Mouse (Mus musculus) gastrocnemius, postnatal 10 days (tissue): ENCODE results near the gene Fam107b. TPM values are rescaled to one million over a fixed set of nuclear protein-coding genes. Genes with fewer than 3 reads are reported as not detected.

Experiments used
- DNase-seq: peaks from one replicate; pipeline ENCODE4 v3.0.0; 2021; ENCODE audit warnings: mixed read lengths
- long read RNA-seq, 2 experiments: library from polyadenylated mRNA; stranded (forward); transcript quantifications; one replicate each; pipeline ENCODE4 v2.0.0; 2021
- total RNA-seq, 2 experiments: library from RNA; stranded (reverse); gene quantifications; 2 replicates each; pipeline ENCODE4 v1.2.3; 2021

Gene Fam107b
- total RNA-seq: 10 to 100 TPM; 12.7 to 14.0 TPM
- long read RNA-seq, experiment 1, transcript Fam107b-201 (4 exons, 3,156 nt): major isoform, 9 of 9 reads
- long read RNA-seq, experiment 1, partial matches to known transcripts: 0 of 9 reads
- long read RNA-seq, experiment 1, other reads (novel, unspliced or antisense): 0 of 9 reads
- long read RNA-seq, experiment 2, partial matches to known transcripts: 1 of 6 reads
- long read RNA-seq, experiment 2, other reads (novel, unspliced or antisense): 3 of 6 reads

DNA sequence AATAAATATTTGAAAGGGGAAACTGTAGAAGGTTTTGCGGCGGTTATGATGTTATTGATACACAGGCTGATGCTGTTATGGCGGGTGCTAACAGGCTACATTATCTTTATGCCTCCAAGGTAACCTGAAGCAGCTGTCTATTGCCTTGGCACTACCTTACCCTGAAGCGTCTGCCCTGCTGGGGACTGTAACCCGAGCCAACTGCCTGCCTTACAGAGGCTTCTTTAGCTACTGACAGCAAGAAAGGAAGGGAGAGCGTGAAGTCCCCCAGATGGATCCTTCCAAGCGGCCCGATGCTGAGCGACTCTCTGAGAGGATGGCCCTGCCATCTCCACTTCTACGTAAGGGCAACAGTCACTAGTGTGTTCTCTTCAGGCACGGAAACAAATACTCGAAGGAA is at the start of gene Fam107b:
Gene Fam107b, plus strand, starts transcription at position 303 of the 400 bp plus-strand sequence.
- DNase-seq: no peak

DNA sequence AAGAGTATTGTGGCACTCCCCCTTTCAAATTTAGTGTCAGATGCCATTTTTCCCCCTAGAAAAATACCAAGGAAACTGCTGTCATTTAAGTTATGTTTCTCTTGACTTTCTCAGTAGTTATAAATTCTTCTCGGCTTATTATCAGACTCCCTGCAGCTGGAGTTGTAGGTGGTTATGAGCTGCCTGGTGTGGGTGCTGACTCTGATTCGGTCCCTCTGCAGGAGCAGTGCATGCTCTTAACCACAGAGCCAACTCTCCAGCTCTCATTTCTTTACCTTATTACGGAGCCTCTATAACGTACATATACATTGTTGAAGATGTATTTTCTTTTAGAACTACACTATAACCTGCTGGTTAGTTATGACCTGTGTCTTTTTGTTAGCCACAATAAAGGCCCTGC is 47.7 kb upstream of the Fam107b start:
- no peak for DNase-seq

DNA sequence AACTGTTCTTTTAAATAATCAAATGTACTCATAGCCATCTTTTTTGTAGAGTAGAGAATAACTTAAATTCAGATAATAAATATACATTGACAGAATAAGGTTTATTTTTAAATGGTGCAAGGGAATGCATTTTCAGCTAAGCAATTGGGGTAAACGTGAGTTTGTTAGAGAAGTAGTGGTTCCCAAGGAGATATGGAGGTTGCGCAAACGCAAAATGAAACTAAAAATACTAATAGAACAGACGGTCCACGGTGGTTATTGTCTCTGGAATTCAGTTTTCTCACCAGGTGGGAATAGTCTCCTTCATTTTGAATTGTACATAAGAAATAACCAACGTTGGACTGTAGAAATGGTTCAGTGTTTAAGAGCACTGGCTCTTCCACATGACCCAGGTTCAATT is 44.0 kb upstream of the Fam107b start:
- no peak for DNase-seq

DNA sequence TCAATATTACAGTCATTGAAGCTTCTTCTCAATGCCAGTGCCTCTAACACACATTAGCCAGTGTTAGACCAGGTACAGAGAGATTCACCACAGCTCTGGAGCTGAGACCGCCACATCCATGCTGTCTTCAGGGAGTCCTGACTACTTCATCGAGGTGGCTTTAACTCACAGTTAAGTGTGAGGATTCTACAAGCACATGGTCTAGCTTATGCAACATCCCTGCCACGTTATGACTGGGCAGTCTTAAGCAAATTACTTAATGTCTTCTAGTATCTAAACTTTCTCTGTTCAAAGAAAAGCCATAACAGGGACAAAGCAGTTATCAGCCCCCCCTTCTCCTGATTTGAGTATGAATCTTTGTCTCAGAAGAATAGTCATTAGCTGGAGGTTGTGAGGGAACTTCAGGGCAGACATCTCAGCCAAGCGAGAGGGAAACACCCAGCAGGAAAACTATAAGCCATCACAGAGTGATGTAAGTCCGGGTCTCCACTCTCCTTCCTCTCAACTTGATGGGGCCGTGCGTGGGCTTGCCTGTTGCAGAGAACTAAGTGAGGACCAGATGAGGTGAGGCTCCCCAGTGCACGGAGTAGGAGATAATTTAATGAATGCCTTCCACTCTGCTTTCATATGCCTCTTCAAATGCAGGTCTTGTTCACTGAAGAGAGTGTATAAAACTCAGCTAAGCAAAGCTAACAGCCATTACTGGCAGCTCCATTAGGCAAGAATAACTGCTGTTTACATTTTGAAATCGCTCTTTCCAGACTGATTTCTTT is 28.8 kb upstream of the Fam107b start:
- no peak for DNase-seq

DNA sequence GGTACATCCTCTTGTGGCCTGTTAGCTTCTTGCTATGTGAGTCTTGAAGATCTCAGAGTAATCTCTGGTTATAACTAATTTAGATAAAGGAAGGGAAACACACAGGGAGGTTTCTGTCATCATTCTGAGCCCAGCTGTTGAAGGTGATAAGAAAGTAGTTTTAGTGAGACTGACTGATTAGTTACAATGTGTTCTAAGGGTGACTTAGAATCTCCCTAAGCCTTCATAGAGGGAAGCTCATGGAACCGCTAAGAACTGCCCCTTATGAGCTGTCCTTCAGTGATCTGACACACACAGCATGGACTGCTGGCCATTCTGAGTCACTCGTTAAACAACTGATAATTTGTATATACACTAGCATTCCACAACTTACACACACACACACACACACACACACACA is 24.2 kb upstream of the Fam107b start:
- no peak for DNase-seq

DNA sequence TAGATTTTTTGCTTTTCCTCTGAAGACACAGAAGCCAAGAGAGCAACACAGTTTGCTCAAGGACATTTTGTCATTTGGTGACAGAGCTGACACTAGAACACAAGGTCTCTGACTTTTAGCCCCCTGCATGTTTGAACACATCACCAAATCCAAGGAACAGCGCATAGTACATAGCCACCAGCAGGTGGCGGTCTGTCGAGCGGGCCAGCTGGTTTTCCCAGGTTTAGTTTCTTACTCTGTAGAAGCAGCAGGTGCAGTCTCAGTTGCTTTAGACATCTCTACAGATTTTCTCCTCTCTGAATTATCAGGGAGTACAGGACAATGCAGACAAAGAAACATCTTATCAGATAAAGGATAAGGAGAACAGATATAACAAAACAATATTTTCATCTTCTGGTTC is 23.7 kb upstream of the Fam107b start:
- peak; percentile 43 for DNase-seq

DNA sequence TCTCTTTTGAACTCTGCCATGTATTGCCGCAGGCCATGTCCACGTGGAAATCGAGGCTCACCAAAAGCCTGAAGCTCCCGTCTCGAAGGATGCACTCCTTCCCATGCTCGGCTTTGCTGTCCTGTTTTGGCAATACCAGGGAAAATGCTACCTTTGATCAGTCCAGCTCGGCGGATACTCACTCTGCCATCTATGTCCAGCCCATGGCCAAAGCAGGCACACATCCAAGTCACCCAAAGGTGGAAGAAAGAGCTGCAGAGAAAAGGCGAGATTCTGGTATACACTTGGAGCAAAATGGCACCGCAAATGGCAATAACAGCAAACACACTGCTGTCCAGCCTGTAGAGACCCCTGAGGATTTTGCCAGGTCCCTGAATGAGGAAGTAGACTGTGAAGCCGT is 318 bp downstream of the Fam107b start:
- DNase-seq: no peak

DNA sequence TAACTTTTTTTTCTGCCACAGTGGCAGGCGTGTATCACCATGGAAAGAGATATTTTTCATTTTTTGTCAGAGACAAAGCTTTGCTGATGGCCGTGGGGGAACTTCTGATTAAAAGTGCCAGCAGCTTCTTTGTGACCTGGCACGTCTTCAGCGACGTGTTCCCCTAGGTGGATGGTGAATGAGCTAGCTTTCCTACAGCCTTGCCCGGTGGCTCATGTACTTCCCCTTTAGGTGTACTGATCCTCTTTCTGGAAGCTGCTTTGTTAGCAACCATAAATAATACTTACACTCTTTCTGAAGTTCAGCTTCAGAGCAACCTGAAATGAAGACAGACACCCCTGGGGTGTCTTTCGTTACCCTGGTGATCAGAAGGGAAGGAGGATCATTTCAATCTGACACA is 3.6 kb downstream of the Fam107b start:
- no peak for DNase-seq

DNA sequence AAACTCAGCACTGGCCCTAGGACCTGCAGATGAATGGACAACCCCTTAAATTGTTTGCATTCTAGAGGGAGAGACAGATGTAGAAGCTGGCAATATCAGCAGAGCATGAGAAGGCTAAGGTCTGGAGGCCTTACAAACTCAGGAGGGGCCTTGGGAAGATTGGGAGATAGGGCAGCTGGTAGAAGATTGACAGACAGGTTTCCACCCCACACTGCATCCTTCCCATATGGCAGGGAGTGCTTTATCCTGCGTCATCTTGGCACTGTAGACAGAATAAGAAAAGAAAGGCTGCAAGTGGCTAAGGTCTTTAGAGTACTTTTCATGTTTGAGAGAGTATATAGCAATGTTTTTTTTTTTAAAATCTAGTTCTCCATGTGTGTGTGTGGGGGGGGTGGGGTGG is 4.9 kb downstream of the Fam107b start:
- DNase-seq: no peak

DNA sequence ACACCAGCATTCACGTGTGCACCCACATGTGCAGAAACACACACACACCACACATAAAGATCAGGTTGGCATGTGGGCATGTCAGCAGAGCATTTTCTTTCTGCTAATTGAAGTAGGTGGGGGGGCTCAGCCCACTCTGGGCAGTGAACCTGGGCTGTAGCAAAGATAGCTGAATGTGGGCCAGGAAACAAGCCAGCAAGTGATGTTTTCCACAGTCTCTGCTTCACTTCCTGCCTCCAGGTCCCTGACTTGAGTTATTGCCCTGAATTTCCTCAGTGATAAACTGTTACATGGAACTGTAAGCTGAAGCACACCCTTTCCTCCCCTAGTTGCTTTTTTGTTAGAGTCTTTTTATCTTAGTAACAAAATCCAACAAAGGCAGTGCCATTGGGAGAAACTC is 6.1 kb downstream of the Fam107b start:
- DNase-seq: no peak

DNA sequence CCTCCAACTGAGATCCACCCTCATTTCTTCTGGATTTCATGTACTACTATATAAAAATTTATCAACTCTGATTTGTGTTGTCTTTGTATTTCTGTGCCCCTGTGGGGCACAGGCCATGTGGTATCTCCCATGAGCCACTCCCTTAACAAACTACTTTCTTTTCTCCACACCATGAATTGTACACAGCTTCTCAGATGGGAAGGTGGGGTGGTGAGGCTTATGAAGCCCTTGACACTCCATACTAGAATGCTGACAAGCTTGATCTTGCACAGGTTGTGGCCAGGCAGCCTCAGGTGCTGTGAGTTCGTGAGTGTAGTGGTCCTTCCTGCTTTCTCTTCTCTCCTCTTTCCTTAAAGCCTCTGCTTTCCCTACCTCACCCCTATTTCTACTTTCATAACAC is 6.9 kb downstream of the Fam107b start:
- no peak for DNase-seq

DNA sequence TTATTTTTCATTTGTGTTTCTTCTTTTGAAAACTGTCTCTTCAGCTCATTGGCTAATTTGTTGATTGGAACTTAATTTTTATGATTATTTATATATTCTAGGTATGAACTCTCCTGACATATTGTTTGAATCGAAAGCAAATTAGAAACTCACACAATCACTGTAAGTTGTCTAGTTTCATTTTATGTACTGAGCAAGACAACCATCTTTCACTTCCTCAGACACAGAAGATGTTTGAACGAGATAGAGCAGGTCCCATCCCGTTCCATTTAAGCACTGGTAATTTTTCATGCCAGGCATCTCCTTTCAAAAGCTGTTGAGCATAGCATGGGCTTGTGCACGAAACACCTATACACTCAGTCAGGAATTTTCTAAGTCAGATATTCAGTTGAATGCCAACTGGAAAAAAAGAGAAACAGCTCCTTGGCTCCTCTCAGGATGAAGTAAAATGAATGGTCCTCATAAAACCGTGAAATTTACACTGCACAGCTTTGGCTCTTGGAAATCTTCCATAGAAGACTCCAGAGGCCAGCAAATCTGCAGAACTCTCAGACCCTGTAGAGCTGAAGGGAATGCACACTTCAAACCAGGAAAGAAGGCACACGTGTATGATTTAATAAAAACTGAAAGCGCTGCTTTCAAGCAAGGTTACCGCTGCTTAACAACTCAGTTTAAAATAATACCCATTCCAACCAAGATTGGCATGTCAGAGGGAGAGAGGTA is 8.1 kb downstream of the Fam107b start:
- no peak for DNase-seq

DNA sequence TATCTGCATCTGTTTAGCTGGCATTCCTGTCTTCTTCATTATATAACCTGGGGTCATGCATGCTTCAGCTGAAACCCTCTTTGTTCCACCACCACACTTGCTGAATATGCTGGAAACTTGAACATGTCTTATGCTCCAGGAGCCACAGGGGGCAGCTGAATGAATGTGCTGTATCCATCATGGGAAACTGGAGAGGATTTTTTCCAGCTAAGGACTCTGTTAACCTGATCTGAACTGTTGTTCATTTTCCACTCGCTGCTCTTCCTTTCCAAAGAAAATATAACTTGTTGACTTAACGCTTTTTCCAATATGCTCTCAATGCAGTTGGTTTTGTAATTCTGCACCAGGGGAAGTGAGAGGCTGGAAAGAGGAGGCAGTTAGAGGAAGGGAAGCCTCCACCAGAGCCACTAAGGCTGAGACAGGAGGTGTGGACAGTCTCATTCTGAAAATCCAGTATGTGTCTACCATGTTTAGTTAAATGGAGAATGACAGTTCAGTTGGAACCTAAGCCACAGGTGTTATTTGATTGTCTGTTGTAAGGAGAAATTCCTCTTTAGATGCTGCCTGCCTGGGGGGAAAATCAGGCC is 9.1 kb downstream of the Fam107b start:
- DNase-seq: no peak

DNA sequence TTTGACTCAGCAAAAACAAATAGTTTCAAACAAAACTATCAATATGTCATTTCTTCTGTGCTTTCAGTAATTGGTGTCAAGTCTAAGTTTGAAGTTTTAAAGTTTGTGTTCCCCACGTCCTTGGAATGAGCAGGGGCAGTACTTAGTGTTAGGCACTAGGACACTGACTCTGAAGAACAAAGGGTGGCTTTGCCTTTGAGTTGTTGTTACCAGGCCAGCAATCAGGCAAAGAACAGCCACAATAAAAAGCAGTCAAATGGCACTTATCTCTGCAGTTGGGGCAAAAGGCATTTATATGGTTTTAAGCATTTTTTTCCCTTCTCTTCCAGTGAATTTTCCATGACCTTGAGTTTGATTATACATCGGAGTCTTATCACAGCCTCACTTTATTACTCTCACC is 12.5 kb downstream of the Fam107b start:
- no peak for DNase-seq

DNA sequence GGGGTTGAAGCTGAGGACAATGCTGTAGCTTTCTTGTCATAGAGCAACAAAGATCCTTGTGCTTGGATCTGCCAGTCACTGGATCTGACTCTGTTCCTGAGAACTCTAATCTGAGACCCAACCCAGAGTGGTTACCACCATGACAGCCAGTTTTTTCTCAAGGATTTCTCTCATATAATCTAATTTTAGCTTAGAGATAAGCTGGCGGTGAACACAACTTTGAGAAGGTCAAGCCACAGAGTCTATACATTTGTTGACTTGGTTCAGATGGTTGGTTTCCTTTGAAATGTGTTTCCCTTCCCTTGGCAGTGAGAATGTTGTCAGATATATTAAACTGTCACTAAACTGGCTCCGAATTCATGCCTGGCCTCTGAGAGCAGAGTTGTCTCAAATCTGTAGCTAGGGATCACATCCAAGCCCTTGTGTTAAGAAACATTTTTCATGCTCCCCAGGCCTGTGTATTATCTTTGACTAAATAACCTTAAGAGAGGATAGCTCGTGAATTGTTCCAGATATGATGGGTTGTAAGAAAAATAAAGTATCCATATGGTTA is 15.0 kb downstream of the Fam107b start:
- DNase-seq: no peak

DNA sequence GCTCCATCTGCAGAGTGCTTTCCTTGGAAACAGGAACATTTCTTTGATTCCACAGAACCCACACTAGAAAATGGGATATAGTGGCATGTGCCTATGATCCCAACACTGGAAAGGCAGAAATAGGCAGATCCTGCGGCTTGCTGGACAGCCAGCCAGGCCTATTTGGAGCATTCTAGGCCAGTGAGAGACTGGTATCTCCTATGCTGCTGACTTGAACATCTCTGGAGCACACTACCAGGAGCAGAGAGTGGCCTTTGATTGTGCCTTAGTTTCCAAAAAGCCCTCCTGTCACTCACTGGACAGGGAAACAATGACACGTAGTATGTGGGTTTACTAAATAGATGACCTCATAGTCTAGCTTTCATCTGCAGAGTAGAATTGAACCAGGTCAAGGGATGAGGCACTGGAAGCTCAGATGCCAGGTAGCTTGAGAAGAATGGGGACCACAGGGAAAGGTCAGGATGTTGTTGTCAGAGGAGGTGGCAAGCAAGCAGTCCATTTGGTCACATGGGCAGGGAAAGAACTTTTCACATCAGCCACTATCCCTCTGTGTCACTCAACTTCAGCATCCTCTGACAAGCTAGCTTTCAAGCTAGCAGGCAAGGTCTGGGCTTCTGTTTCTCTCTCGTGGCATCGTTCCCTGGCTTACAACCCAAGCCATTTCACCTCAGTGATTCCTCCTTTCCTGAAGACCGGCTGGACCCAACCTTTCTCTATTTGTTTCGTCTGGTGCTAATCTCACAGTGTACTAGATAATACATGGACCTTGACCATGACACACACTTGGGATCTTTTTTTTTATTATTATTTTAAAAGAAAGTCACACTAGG is 20.0 kb downstream of the Fam107b start:
- no peak for DNase-seq

DNA sequence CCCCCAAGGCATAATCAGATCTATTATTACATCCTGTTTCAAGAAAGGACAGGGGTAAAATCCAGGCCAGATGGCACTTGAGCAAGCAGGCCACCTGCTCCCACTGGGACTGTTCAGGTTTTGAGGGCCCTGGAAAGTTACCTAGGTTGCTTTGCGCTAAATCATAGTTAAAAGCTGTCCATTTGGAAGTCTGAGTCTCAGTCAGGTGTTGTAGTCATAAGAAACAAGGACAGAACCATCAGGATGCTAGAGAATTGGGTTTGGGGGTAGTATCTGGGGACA is 20.6 kb downstream of the Fam107b start:
- no peak for DNase-seq

DNA sequence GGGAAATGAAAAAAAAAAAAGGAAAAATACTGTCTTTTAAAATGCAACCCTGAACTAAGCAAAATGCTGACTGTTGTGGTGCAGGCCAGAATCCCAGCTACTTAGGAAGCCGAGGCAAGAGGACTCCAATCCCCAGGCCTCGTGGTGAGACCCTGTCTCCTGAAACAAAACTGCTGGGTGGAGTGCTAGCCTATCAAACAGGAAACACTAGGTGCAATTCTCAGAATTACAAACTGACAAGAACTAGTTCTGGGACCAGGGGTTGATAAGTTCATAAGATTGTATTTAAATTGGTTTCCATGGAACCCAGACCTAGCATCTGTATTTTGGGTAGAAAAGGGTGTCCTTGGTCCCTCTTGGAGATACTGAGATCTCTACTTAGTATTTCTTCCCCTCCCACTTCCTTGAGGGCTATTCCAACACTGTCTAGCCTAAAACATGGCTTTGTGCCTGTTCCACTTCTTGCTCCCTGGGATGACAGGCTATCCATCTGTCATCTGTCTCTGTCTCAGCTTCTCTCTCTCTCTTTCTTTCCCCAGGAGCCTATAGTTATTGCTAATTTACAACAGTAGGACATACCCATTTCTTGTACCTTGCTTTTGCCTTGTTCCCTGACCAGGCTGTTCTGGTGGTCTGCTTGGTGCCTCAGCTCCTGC is 24.5 kb downstream of the Fam107b start:
- no peak for DNase-seq

DNA sequence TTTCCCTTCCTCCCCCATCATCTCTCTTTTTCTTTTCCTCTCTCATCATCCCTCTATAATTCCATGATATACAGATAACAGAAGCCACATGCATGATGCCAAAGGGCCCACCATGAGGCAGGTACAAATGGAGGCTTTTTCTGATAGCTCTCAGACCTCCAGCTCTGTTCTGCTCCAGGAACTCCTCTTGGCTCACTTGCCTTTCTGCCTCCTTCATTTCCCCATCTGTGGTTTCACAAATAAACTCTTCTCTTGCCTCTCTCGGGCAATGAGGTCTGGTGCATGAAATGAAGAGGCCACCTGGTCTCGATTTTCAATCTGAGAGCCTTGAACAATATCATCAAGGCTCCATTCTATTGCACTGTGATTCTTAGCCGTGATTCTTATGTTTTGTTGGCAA is 30.1 kb downstream of the Fam107b start:
- DNase-seq: no peak

DNA sequence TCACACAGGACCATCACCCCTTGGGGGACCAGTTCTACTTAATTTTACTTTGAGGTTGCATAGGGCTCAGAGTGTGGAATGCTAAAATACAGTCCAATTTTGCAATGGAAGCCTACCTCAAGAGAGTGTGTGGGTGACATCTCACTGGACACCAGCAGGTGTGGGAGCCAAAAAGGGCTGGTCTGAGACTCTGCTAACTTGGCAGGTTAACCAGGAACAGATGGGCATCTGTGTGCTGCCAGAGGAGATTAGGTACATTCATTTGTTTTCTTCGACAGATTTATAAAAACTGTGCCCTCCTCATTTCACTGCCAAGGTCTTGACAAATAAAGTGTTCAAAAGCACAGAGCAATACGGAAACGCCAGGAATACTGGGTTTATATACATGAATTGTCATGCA is 32.3 kb downstream of the Fam107b start:
- no peak for DNase-seq

DNA sequence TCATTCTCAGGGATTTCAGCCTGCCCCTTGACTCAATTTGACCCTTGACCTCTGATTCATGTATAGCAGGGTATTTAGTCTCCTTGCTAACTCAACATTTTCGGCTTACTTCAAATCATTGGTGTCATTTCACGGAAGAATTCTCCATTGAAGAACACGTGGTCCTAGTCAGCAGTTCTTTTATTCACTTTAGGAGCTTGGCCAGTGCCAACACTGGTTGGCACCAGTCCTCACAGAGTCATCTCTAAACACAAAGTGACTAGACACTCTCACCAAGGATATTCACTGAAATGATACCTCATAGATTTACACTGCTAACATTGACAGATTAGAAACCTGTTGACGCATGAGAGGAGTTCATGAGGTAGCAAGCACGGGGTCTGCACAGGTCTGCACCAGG is 32.9 kb downstream of the Fam107b start:
- no peak for DNase-seq
